Mouse (Mus musculus): ENCODE data around the gene Exoc6b. TPM values are rescaled to one million over a fixed set of nuclear protein-coding genes. Genes with fewer than 3 reads are reported as not detected.
"Not testable (repeated sequence)": the region's sequence is repeated elsewhere in the genome, so short reads cannot be mapped to it uniquely, and the experiment has no call there.

The Exoc6b gene
- 2.0 and 2.4 TPM in 2 replicates for polyA plus RNA-seq (2015; fragmentation: Nextera tagmentation; extraction: Ambion mirVana)

GRCm38 (mm10) chr6:85069023-85069985, at the start of gene Exoc6b:
Gene Exoc6b, minus strand, starts transcription at chr6:85069513.
- Histone ChIP-seq H3K9ac (replicated peaks) (peak within 1 kb of the TSS; percentile 73), H3K4me2 (ENCODE audit: low read depth, low read length) (peak within 1 kb of the TSS; percentile 85), H3K36me3 (replicated peaks; ENCODE audit: insufficient read depth, low read length) (no peaks in the 10 kb centered on the region), H3K27ac (ENCODE audit: low read depth) (peak within 1 kb of the TSS; percentile 55; the same call in 1 of the 2 replicates), H3K27me3 (ENCODE audit: insufficient read depth, low read length) (no peaks in the 10 kb centered on the region), H3K4me1 (ENCODE audit: insufficient read depth) (peaks cover 8% of the 10 kb centered on the region), H3K9me3 (ENCODE audit: low read length) (no peaks in the 10 kb centered on the region), H3K4me3 (ENCODE audit: low read depth, low read length) (peak within 1 kb of the TSS; percentile 87)
- DNase-seq: peak; percentile 86
- WGBS (ENCODE audit: insufficient replicate concordance): under 1% methylated on average over 60 of the region's 63 CpGs
- TF ChIP-seq CTCF (IDR thresholded peaks at IDR 0.05; ENCODE audit: low read depth) (peak; percentile 41), EP300 (IDR thresholded peaks at IDR 0.05; ENCODE audit: low read depth) (no peak)
- ATAC-seq: peak; percentile 93

GRCm38 (mm10) chr6:85117545-85118511, 48.5 kb upstream of the Exoc6b start:
- DNase-seq (peak; percentile 45), ATAC-seq (0 out of 2 replicates have a peak, but pooled peaks have one; percentile 33)
- not testable (repeated sequence) for H3K4me2 ChIP-seq (ENCODE audit: low read depth, low read length); H3K36me3 ChIP-seq (replicated peaks; ENCODE audit: insufficient read depth, low read length); H3K27ac ChIP-seq (ENCODE audit: low read depth); H3K4me3 ChIP-seq (ENCODE audit: low read depth, low read length); H3K9me3 ChIP-seq (ENCODE audit: low read length); H3K27me3 ChIP-seq (ENCODE audit: insufficient read depth, low read length); H3K9ac ChIP-seq (replicated peaks); H3K4me1 ChIP-seq (ENCODE audit: insufficient read depth)
- peak; percentile 75 for TF ChIP-seq CTCF (IDR thresholded peaks at IDR 0.05; ENCODE audit: low read depth)
- WGBS (ENCODE audit: insufficient replicate concordance): 31% methylated on average over 8 of the region's 11 CpGs

GRCm38 (mm10) chr6:85105033-85105615, 35.8 kb upstream of the Exoc6b start:
- Histone ChIP-seq H3K4me3 (ENCODE audit: low read depth, low read length) (no peak overlapping the region), H3K9me3 (ENCODE audit: low read length) (no peaks in the 10 kb centered on the region), H3K27ac (ENCODE audit: low read depth) (no peak overlapping the region), H3K9ac (replicated peaks) (no peak overlapping the region), H3K4me1 (ENCODE audit: insufficient read depth) (no peaks in the 10 kb centered on the region), H3K4me2 (ENCODE audit: low read depth, low read length) (no peak overlapping the region), H3K36me3 (replicated peaks; ENCODE audit: insufficient read depth, low read length) (no peaks in the 10 kb centered on the region), H3K27me3 (ENCODE audit: insufficient read depth, low read length) (no peaks in the 10 kb centered on the region)
- TF ChIP-seq CTCF (IDR thresholded peaks at IDR 0.05; ENCODE audit: low read depth) (no peak), EP300 (IDR thresholded peaks at IDR 0.05; ENCODE audit: low read depth) (no peak)
- no peak for DNase-seq
- no peak for ATAC-seq
- 72% methylated on average over 10 of the region's 10 CpGs for WGBS (ENCODE audit: insufficient replicate concordance)

- DNase-seq (no peak), ATAC-seq (no peak)
- Histone ChIP-seq H3K4me2 (ENCODE audit: low read depth, low read length) (no peak overlapping the region), H3K4me1 (ENCODE audit: insufficient read depth) (no peaks in the 10 kb centered on the region), H3K27me3 (ENCODE audit: insufficient read depth, low read length) (no peaks in the 10 kb centered on the region), H3K4me3 (ENCODE audit: low read depth, low read length) (no peak overlapping the region), H3K36me3 (replicated peaks; ENCODE audit: insufficient read depth, low read length) (no peaks in the 10 kb centered on the region), H3K9ac (replicated peaks) (no peak overlapping the region), H3K9me3 (ENCODE audit: low read length) (no peaks in the 10 kb centered on the region), H3K27ac (ENCODE audit: low read depth) (no peak overlapping the region)
- TF ChIP-seq EP300 (IDR thresholded peaks at IDR 0.05; ENCODE audit: low read depth) (no peak), CTCF (IDR thresholded peaks at IDR 0.05; ENCODE audit: low read depth) (no peak)
- WGBS (ENCODE audit: insufficient replicate concordance): 78% methylated on average over 3 of the region's 3 CpGs
Measured at GRCm38 (mm10) chr6:85103321-85103720, 34.0 kb upstream of the Exoc6b start.

- no peak overlapping the region for H3K9ac ChIP-seq (replicated peaks)
- H3K27me3 ChIP-seq (ENCODE audit: insufficient read depth, low read length): no peaks in the 10 kb centered on the region
- H3K4me3 ChIP-seq (ENCODE audit: low read depth, low read length): no peak overlapping the region
- DNase-seq: peak; percentile 26
- H3K9me3 ChIP-seq (ENCODE audit: low read length): no peaks in the 10 kb centered on the region
- no peak overlapping the region for H3K4me2 ChIP-seq (ENCODE audit: low read depth, low read length)
- no peaks in the 10 kb centered on the region for H3K36me3 ChIP-seq (replicated peaks; ENCODE audit: insufficient read depth, low read length)
- ATAC-seq: no peak
- no peaks in the 10 kb centered on the region; the same call in 1 of the 2 replicates for H3K4me1 ChIP-seq (ENCODE audit: insufficient read depth)
- TF ChIP-seq EP300 (IDR thresholded peaks at IDR 0.05; ENCODE audit: low read depth) (no peak), CTCF (IDR thresholded peaks at IDR 0.05; ENCODE audit: low read depth) (no peak)
- no peak overlapping the region for H3K27ac ChIP-seq (ENCODE audit: low read depth)
- WGBS (ENCODE audit: insufficient replicate concordance): 61% methylated on average over 2 of the region's 2 CpGs
Measured at GRCm38 (mm10) chr6:85096441-85096840, 27.1 kb upstream of the Exoc6b start.
